Comparison of ENCODE assay signal across 7 mouse cellular contexts in the genomic region with DNA sequence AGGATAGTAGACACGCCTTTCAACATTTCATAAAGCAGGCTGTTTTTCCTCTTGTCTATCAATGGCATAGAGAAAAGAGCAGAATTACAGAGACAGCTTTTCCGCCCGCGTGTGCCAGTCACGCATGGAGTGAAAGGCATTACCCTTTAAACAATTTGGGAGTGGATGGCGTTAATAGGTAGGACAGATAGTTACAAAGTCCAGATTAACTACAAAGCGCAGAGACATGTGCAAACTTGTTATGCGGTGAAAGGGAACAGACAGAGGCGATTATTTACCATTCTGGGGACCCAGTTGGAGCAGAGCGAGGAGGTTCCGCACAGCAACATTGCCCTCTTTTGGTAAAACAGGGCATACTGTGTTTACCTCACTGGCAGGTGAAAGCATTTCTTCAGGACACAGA.
A peak's percentile ranks its signal among the peaks of the same experiment; 100 is the strongest.
DNase-seq lines count a peak whose midpoint lies in the region; ATAC-seq lines count a peak whose summit lies in the region.

No protein-coding gene starts in this region.

- ATAC-seq in forebrain, embryonic 15.5 days (replicated peaks): peak; percentile 94
- peak; percentile 81 for ATAC-seq in megakaryocyte, adult 5-6 weeks (ENCODE audit: poor library complexity, severe bottlenecking)

- no peaks in the 10 kb centered on the region for H3K9me3 ChIP-seq in forebrain, embryonic 15.5 days

- peak overlapping the region; percentile 53 for H3K4me2 ChIP-seq in forebrain, embryonic 15.5 days (replicated peaks)

- H3K36me3 ChIP-seq in forebrain, embryonic 15.5 days: no peaks in the 10 kb centered on the region

- peak; percentile 73 for DNase-seq in Muller cell, postnatal 12 days (ENCODE audit: inconsistent ontology term)
- DNase-seq in cerebellum, adult 11 months: peak; percentile 42
- peak; percentile 1 for DNase-seq in induced T-regulatory cell, adult 2 months (ENCODE audit: low read depth)
- DNase-seq in left cerebral cortex, adult 18-20 months (ENCODE audit: low spot score in 2 of 2): peak; percentile 28 to 41
- peak; percentile 32 for DNase-seq in right cerebral cortex, postnatal 14 days

- peaks cover 19% of the 10 kb centered on the region for H3K4me1 ChIP-seq in forebrain, embryonic 15.5 days

- H3K9ac ChIP-seq in forebrain, embryonic 15.5 days (replicated peaks): peak overlapping the region; percentile 36

- no peaks in the 10 kb centered on the region for H3K27me3 ChIP-seq in forebrain, embryonic 15.5 days

- peak overlapping the region; percentile 32 for H3K27ac ChIP-seq in forebrain, embryonic 15.5 days (replicated peaks)

- H3K4me3 ChIP-seq in forebrain, embryonic 15.5 days: peak overlapping the region; percentile 37

- 1% methylated on average over 11 of the region's 11 CpGs for WGBS in forebrain, embryonic 15.5 days

Comparison
In these comparisons a context has a peak if more than half of its experiments do, and no peak if none do; other contexts are left out.
1. Peak in every context shown above with its lines: DNase-seq, ATAC-seq, H3K4me3 ChIP-seq and H3K27ac ChIP-seq.
2. DNase-seq: peak in every context shown above with its lines; median percentile 73 in Muller cell, postnatal 12 days; 42 in cerebellum, adult 11 months; 34 in left cerebral cortex, adult 18-20 months; 32 in right cerebral cortex, postnatal 14 days; 1 in induced T-regulatory cell, adult 2 months.